Mouse (Mus musculus) liver, embryonic 14.5 days (tissue): ENCODE results near the gene Arid1a. TPM values are rescaled to one million over a fixed set of nuclear protein-coding genes. Genes with fewer than 3 reads are reported as not detected.
A peak's percentile ranks its signal among the peaks of the same experiment; 100 is the strongest.

Source experiments
- ATAC-seq: fragments of 200-750 bp; cut with Nextera tagmentation; 2 replicates; pipeline ENCODE4 v1.8.0; 2017; ENCODE audit warnings: moderate number of reproducible peaks, mild to moderate bottlenecking, moderate library complexity; ENCODE audit not compliant: insufficient read depth
- DNase-seq, 3 experiments: peaks; one replicate each; pipeline ENCODE4 v3.0.0-alpha.2; 2012 to 2013; ENCODE audit warnings: low read depth in 3 of 3, low spot score in 3 of 3
- H3K27ac ChIP-seq: fragments of 300-500 bp; sonication (generic); 2 replicates; pipeline ENCODE4 v1.5.1; 2014; ENCODE audit warnings: moderate library complexity, mild to moderate bottlenecking, control low read depth, inconsistent platforms
- H3K27me3 ChIP-seq: fragments of 300-500 bp; sonication (generic); 2 replicates; pipeline ENCODE4 v1.6.1; 2014; ENCODE audit warnings: mild to moderate bottlenecking, low read length, moderate library complexity; ENCODE audit not compliant: control insufficient read depth, insufficient read depth
- H3K36me3 ChIP-seq: fragments of 300-500 bp; sonication (generic); replicated peaks from 2 replicates; pipeline ENCODE4 v1.6.1; 2014; ENCODE audit warnings: low read depth; ENCODE audit not compliant: control insufficient read depth, insufficient read depth
- H3K4me1 ChIP-seq, 2 experiments: fragments of 200-500 bp in 1 of 2; fragments of 300-500 bp in 1 of 2; sonication (generic) in 1 of 2; replicated peaks; 2 replicates each; pipeline ENCODE4 v1.6.1; 2012 to 2014; ENCODE audit warnings: antibody characterized with exemption in 1 of 2, inconsistent platforms in 1 of 2, low read length in 1 of 2; ENCODE audit not compliant: control insufficient read depth in 2 of 2, insufficient read depth in 2 of 2
- H3K4me2 ChIP-seq: fragments of 300-500 bp; sonication (generic); 2 replicates; pipeline ENCODE4 v1.6.1; 2014; ENCODE audit warnings: low read depth, mild to moderate bottlenecking, control low read depth, moderate library complexity
- H3K4me3 ChIP-seq, 2 experiments: fragments of 200-500 bp in 1 of 2; fragments of 300-500 bp in 1 of 2; sonication (generic) in 1 of 2; 2 replicates each; pipeline ENCODE4 v1.5.1; 2012 to 2014; ENCODE audit warnings: low read depth in 2 of 2, low read length in 2 of 2, mild to moderate bottlenecking in 2 of 2, control low read depth in 1 of 2, inconsistent platforms in 1 of 2, moderate library complexity in 1 of 2; ENCODE audit not compliant: insufficient read depth in 1 of 2
- H3K9ac ChIP-seq: fragments of 300-500 bp; sonication (generic); replicated peaks from 2 replicates; pipeline ENCODE4 v1.6.1; 2014; ENCODE audit warnings: mild to moderate bottlenecking, control low read depth, moderate library complexity
- H3K9me3 ChIP-seq: fragments of 300-500 bp; sonication (generic); 2 replicates; pipeline ENCODE4 v1.6.1; 2016; ENCODE audit warnings: low read length, mixed read lengths; ENCODE audit not compliant: control insufficient read depth
- CTCF ChIP-seq: IDR thresholded peaks from 2 replicates; pipeline ENCODE4 v1.5.1; 2016; ENCODE audit warnings: antibody characterized with exemption, low read depth, control low read depth
- EP300 ChIP-seq: IDR thresholded peaks from 2 replicates; pipeline ENCODE4 v1.6.1; 2016; ENCODE audit warnings: antibody characterized with exemption, low read depth
- WGBS: fragments of 180-500 bp; shearing (Covaris S2); extraction: QIAGEN DNeasy Blood & Tissue Kit; methylation state at CpG from one replicate; pipeline ENCODE4 v1.1.7; 2014; ENCODE audit not compliant: insufficient replicate concordance; 5-methylcytosine and 5-hydroxymethylcytosine counted together
- polyA plus RNA-seq, 2 experiments: library from polyadenylated mRNA; depleted of rRNA in 1 of 2; stranded (reverse) in 1 of 2; unstranded in 1 of 2; fragments of >200 nt; fragmentation: Nextera tagmentation in 1 of 2; extraction: Ambion mirVana in 1 of 2; gene quantifications; 2 replicates each; pipeline versions ENCODE4 v1.2.1 to v1.2.3; 2012 to 2014

Arid1a gene
- polyA plus RNA-seq, 2 experiments: 7.4 to 11.9 TPM

- no peak for TF ChIP-seq CTCF
- peak; percentile 65 for TF ChIP-seq EP300
- peak overlapping the region; percentile 95 for H3K27ac ChIP-seq
- under 1% methylated on average over 24 of the region's 24 CpGs for WGBS
- peaks cover 32 to 54% of the 10 kb centered on the region in 2 experiments for H3K4me1 ChIP-seq
- DNase-seq (peak; percentile 74 to 83 (median 82)), ATAC-seq (peak; percentile 59)
- H3K9me3 ChIP-seq: no peaks in the 10 kb centered on the region
- no peaks in the 10 kb centered on the region; the same call in 1 of the 2 replicates for H3K36me3 ChIP-seq
- H3K9ac ChIP-seq: peak overlapping the region; percentile 89
- H3K4me3 ChIP-seq: peak overlapping the region; percentile 72 to 81
- H3K4me2 ChIP-seq: peak overlapping the region; percentile 95
- H3K27me3 ChIP-seq: no peaks in the 10 kb centered on the region
These were observed 83.5 kb downstream of the Arid1a start for GRCm38 (mm10) chr4:133672845-133673647.

- peak; percentile 86 for ATAC-seq
- H3K27me3 ChIP-seq: no peaks in the 10 kb centered on the region
- H3K4me1 ChIP-seq: peaks cover 32 to 51% of the 10 kb centered on the region in 2 experiments
- DNase-seq: peak; percentile 74 to 78 (median 76)
- peak within 1 kb of the TSS; percentile 95 for H3K4me2 ChIP-seq
- H3K4me3 ChIP-seq: peak within 1 kb of the TSS; percentile 72 to 81
- TF ChIP-seq CTCF (no peak), EP300 (no peak)
- H3K36me3 ChIP-seq: no peaks in the 10 kb centered on the region
- no peaks in the 10 kb centered on the region for H3K9me3 ChIP-seq
- H3K27ac ChIP-seq: peak within 1 kb of the TSS; percentile 95
- H3K9ac ChIP-seq: peak within 1 kb of the TSS; percentile 89
- WGBS: under 1% methylated on average over 73 of the region's 76 CpGs
These were observed 84.4 kb downstream of the Arid1a start, which contains the start of gene Pigv for GRCm38 (mm10) chr4:133671881-133672844. Pigv (minus strand) TSS chr4:133672647.

- Histone ChIP-seq H3K4me1 (peaks cover 32 to 49% of the 10 kb centered on the region in 2 experiments), H3K27ac (peak overlapping the region; percentile 95), H3K4me3 (peak overlapping the region; percentile 72 to 81), H3K4me2 (peak overlapping the region; percentile 95), H3K36me3 (no peaks in the 10 kb centered on the region), H3K27me3 (no peaks in the 10 kb centered on the region), H3K9me3 (no peaks in the 10 kb centered on the region), H3K9ac (peak overlapping the region; percentile 89)
- peak; percentile 95 for TF ChIP-seq CTCF
- TF ChIP-seq EP300: no peak
- WGBS: 3% methylated on average over 13 of the region's 13 CpGs
- ATAC-seq (no peak), DNase-seq (peak in 2 of 3 experiments; percentile 67 to 73)
These were observed 85.2 kb downstream of the Arid1a start for GRCm38 (mm10) chr4:133671184-133671880.

- peaks cover 24 to 35% of the 10 kb centered on the region in 2 experiments for H3K4me1 ChIP-seq
- ATAC-seq (no peak), DNase-seq (no peak)
- WGBS: 57% methylated on average over 6 of the region's 6 CpGs
- no peak overlapping the region for H3K27ac ChIP-seq
- H3K9me3 ChIP-seq: no peaks in the 10 kb centered on the region
- no peak overlapping the region for H3K4me2 ChIP-seq
- H3K4me3 ChIP-seq: no peak overlapping the region
- H3K36me3 ChIP-seq: no peaks in the 10 kb centered on the region
- TF ChIP-seq EP300: no peak
- peak; percentile 47 for TF ChIP-seq CTCF
- H3K27me3 ChIP-seq: no peaks in the 10 kb centered on the region
- no peak overlapping the region for H3K9ac ChIP-seq
These were observed 86.8 kb downstream of the Arid1a start for GRCm38 (mm10) chr4:133669652-133670210.
